9 mouse cellular contexts compared by ENCODE assay signal in the genomic region with DNA sequence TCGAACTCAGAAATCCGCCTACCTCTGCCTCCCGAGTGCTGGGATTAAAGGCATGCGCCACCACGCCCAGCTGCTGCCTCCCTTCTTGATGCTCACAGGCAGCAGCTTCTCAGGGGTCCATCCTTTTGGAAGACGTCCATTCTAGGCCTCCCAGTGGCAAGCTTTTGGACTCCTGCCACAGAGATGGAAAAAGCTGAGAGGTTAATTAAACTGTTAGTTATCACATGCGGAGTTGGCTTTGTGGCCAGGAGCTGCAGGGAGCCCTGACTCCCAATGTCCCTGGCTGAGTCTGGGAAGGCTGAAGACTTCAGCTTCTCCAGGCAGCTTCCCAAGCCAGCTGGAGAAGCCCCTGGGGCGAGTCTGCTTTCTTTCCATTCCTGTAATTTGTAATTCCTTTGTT. TPM values are rescaled to one million over a fixed set of nuclear protein-coding genes. Genes with fewer than 3 reads are reported as not detected.
A peak's percentile ranks its signal among the peaks of the same experiment; 100 is the strongest.
DNase-seq lines count a peak whose midpoint lies in the region; ATAC-seq and TF ChIP-seq lines count a peak whose summit lies in the region.
"Had no signal": no experiment of that assay in that cellular context is flagged by ENCODE, and none has a peak within 500 bp of the region (broad histone marks: within the 10 kb centered on the region; RNA-seq: fewer than 3 reads in every experiment).

No protein-coding gene starts in this region.

- no peak for TF ChIP-seq CTCF in kidney, adult 2 months (conservative IDR thresholded peaks at IDR 0.05; ENCODE audit: insufficient read depth, insufficient read length, low read depth, low read length)

- H3K4me1 ChIP-seq in kidney, adult 2 months (ENCODE audit: control insufficient read depth, insufficient read depth, low read length): peaks cover 5% of the 10 kb centered on the region; the same call in 1 of the 2 replicates
- peaks cover 8% of the 10 kb centered on the region for H3K4me1 ChIP-seq in forebrain, embryonic 16.5 days (replicated peaks; ENCODE audit: control insufficient read depth, insufficient read depth, low read length)
- H3K4me1 ChIP-seq in limb, embryonic 14.5 days (ENCODE audit: control insufficient read depth, insufficient read depth, low read length): 0 out of 2 replicates have a peak, but pooled peaks cover 7% of the 10 kb centered on the region

- no peaks in the 10 kb centered on the region for H3K9me3 ChIP-seq in forebrain, embryonic 16.5 days (ENCODE audit: control insufficient read depth, low read length)
- H3K9me3 ChIP-seq in limb, embryonic 14.5 days (ENCODE audit: control insufficient read depth, low read length): no peaks in the 10 kb centered on the region

- peak; percentile 38 for DNase-seq in kidney, adult 2 months
- no peak for DNase-seq in kidney, adult 11 months
- peak; percentile 96 for DNase-seq in R1 (ENCODE audit: low read depth, low spot score)
- DNase-seq in limb, embryonic 14.5 days (ENCODE audit: low spot score): peak; percentile 55
- no peak for DNase-seq in B cell, adult 2 months
- no peak for DNase-seq in adrenal gland, postnatal 14 days
- no peak for DNase-seq in thymus, postnatal 10 days (ENCODE audit: low spot score in 2 of 2)
- DNase-seq: cerebellum, postnatal 36 days had no signal

- WGBS in kidney, adult 2 months: 61% methylated on average over 8 of the region's 8 CpGs
- WGBS in forebrain, embryonic 16.5 days: 18% methylated on average over 8 of the region's 8 CpGs
- WGBS in limb, embryonic 14.5 days: 46% methylated on average over 6 of the region's 8 CpGs

- H3K36me3 ChIP-seq in kidney, adult 2 months (ENCODE audit: control insufficient read depth, insufficient read depth, low read length): no peaks in the 10 kb centered on the region
- no peaks in the 10 kb centered on the region for H3K36me3 ChIP-seq in forebrain, embryonic 16.5 days (ENCODE audit: control insufficient read depth, insufficient read depth)
- H3K36me3 ChIP-seq in limb, embryonic 14.5 days (ENCODE audit: control insufficient read depth, insufficient read depth, low read length): no peaks in the 10 kb centered on the region

- no peak overlapping the region for H3K4me3 ChIP-seq in kidney, adult 2 months (ENCODE audit: insufficient read depth, low read depth, low read length)
- no peak overlapping the region for H3K4me3 ChIP-seq in forebrain, embryonic 16.5 days (replicated peaks; ENCODE audit: low read length)
- H3K4me3 ChIP-seq in limb, embryonic 14.5 days (replicated peaks; ENCODE audit: low read length): no peak overlapping the region

- TF ChIP-seq POLR2A in kidney, adult 2 months (IDR thresholded peaks at IDR 0.05; ENCODE audit: low read depth, low read length): no peak
- no peak for TF ChIP-seq POLR2A in limb, embryonic 14.5 days (IDR thresholded peaks at IDR 0.05; ENCODE audit: borderline replicate concordance, extremely low read depth, insufficient read depth, insufficient read length)

- H3K9ac ChIP-seq in forebrain, embryonic 16.5 days (replicated peaks; ENCODE audit: low read depth, low read length): no peak overlapping the region
- H3K9ac ChIP-seq in limb, embryonic 14.5 days (ENCODE audit: low read depth, low read length, severe bottlenecking): no peak overlapping the region

- peak; percentile 63; the same call in 1 of the 2 replicates for ATAC-seq in forebrain, embryonic 16.5 days
- no peak for ATAC-seq in limb, embryonic 14.5 days (ENCODE audit: low FRiP score, low read depth)

- no peak overlapping the region for H3K4me2 ChIP-seq in forebrain, embryonic 16.5 days (ENCODE audit: low read length)
- no peak overlapping the region for H3K4me2 ChIP-seq in limb, embryonic 14.5 days (replicated peaks; ENCODE audit: low read depth, low read length, severe bottlenecking)

- no peak overlapping the region for H3K27ac ChIP-seq in kidney, adult 2 months (ENCODE audit: insufficient read depth, low read depth, low read length)
- H3K27ac ChIP-seq in forebrain, embryonic 16.5 days (ENCODE audit: low read length): 0 out of 2 replicates have a peak overlapping the region, but pooled peaks have one; percentile 1
- H3K27ac ChIP-seq in limb, embryonic 14.5 days (replicated peaks; ENCODE audit: low read depth, low read length): peak overlapping the region; percentile 26; the same call in 1 of the 2 replicates

- H3K27me3 ChIP-seq in kidney, adult 2 months (replicated peaks; ENCODE audit: control insufficient read depth, insufficient read depth, low read length): no peaks in the 10 kb centered on the region
- no peaks in the 10 kb centered on the region for H3K27me3 ChIP-seq in forebrain, embryonic 16.5 days (replicated peaks; ENCODE audit: control insufficient read depth, insufficient read depth, low read length)
- H3K27me3 ChIP-seq in limb, embryonic 14.5 days (ENCODE audit: control insufficient read depth, insufficient read depth, low read length): no peaks in the 10 kb centered on the region

RNA-seq across cellular contexts. Expression of a gene that starts 49.6 kb away (rescaled TPM):
- 35.5 and 57.6 TPM in 2 replicates for polyA plus RNA-seq in kidney, adult 2 months (2012; rRNA removed)
- polyA plus RNA-seq in forebrain, embryonic 16.5 days (2015; fragmentation: Nextera tagmentation; extraction: Ambion mirVana): 19.9 and 20.1 TPM in 2 replicates
- polyA plus RNA-seq in limb, embryonic 14.5 days (2012; rRNA removed): 19.9 and 23.5 TPM in 2 replicates
- 22.3 and 26.9 TPM in 2 replicates for polyA plus RNA-seq in limb, embryonic 14.5 days (2014; fragmentation: Nextera tagmentation; extraction: Ambion mirVana)
- 47.3 and 100 TPM in 2 replicates for total RNA-seq in adrenal gland, postnatal 14 days (2021)

Comparison
In these comparisons a context has a peak if more than half of its experiments do, and no peak if none do; other contexts are left out.
1. DNase-seq: peak in kidney, adult 2 months (single experiment), R1 (single experiment) and limb, embryonic 14.5 days (single experiment); none in kidney, adult 11 months (single experiment), B cell, adult 2 months (0 of 2), adrenal gland, postnatal 14 days (single experiment) and thymus, postnatal 10 days (0 of 2).